ENCODE assay signal across 21 mouse cellular contexts in genomic region chr3:118063679-118064078, GRCm38 (mm10).
DNase-seq lines count a peak whose midpoint lies in the region; ATAC-seq lines count a peak whose summit lies in the region.
"Had no signal": no experiment of that assay in that cellular context is flagged by ENCODE, and none has a peak within 500 bp of the region (broad histone marks: within the 10 kb centered on the region; RNA-seq: fewer than 3 reads in every experiment).

No protein-coding gene starts in this region.

- DNase-seq in midbrain, embryonic 14.5 days = peak; percentile 14
- no peak for DNase-seq in midbrain, embryonic 11.5 days (ENCODE audit: low spot score, missing footprints)
- DNase-seq in Muller cell, postnatal 12 days (ENCODE audit: inconsistent ontology term) = peak; percentile 67
- DNase-seq: adrenal gland, postnatal 14 days; cerebellum, adult 8-10 months; gastrocnemius, postnatal 14 days; heart, adult 2 months; heart, postnatal 4 days; kidney, adult 18-20 months; kidney, postnatal 10 days; lung, adult 18-20 months; thymus, postnatal 25 days had no signal

- 23% methylated on average over 2 of the region's 2 CpGs for WGBS in hindbrain, embryonic 15.5 days
- 40% methylated on average over 2 of the region's 2 CpGs for WGBS in hindbrain, embryonic 13.5 days
- WGBS in midbrain, embryonic 14.5 days = 34% methylated on average over 2 of the region's 2 CpGs
- WGBS in midbrain, embryonic 11.5 days = 66% methylated on average over 2 of the region's 2 CpGs
- WGBS in forebrain, embryonic 16.5 days = 5% methylated on average over 2 of the region's 2 CpGs
- WGBS in neural tube, embryonic 15.5 days = 24% methylated on average over 2 of the region's 2 CpGs

- peak; percentile 54; the same call in 1 of the 2 replicates for ATAC-seq in hindbrain, embryonic 15.5 days (ENCODE audit: low FRiP score, low read depth)
- no peak for ATAC-seq in hindbrain, embryonic 13.5 days (ENCODE audit: low FRiP score)
- no peak for ATAC-seq in midbrain, embryonic 14.5 days (ENCODE audit: low FRiP score, low TSS enrichment)
- no peak for ATAC-seq in midbrain, embryonic 11.5 days (ENCODE audit: low FRiP score)
- peak; percentile 76 for ATAC-seq in forebrain, embryonic 16.5 days
- ATAC-seq in megakaryocyte-erythroid progenitor cell, adult 5-6 weeks (replicated peaks; ENCODE audit: low FRiP score, low TSS enrichment, poor library complexity, severe bottlenecking) = no peak
- no peak for ATAC-seq in neural tube, embryonic 15.5 days (ENCODE audit: low FRiP score)

- H3K9ac ChIP-seq in hindbrain, embryonic 15.5 days = no peak overlapping the region
- no peak overlapping the region for H3K9ac ChIP-seq in hindbrain, embryonic 13.5 days
- no peak overlapping the region for H3K9ac ChIP-seq in midbrain, embryonic 14.5 days (replicated peaks; ENCODE audit: low read length)
- H3K9ac ChIP-seq in midbrain, embryonic 11.5 days (ENCODE audit: low read length) = no peak overlapping the region
- H3K9ac ChIP-seq in forebrain, embryonic 16.5 days (replicated peaks; ENCODE audit: low read depth, low read length) = no peak overlapping the region
- H3K9ac ChIP-seq in neural tube, embryonic 15.5 days (replicated peaks) = no peak overlapping the region

- no peaks in the 10 kb centered on the region for H3K9me3 ChIP-seq in hindbrain, embryonic 15.5 days
- H3K9me3 ChIP-seq in hindbrain, embryonic 13.5 days = no peaks in the 10 kb centered on the region
- no peaks in the 10 kb centered on the region for H3K9me3 ChIP-seq in midbrain, embryonic 14.5 days (ENCODE audit: control insufficient read depth, low read length)
- H3K9me3 ChIP-seq in midbrain, embryonic 11.5 days (ENCODE audit: control insufficient read depth, low read length) = no peaks in the 10 kb centered on the region
- H3K9me3 ChIP-seq in forebrain, embryonic 16.5 days (ENCODE audit: control insufficient read depth, low read length) = no peaks in the 10 kb centered on the region
- H3K9me3 ChIP-seq in neural tube, embryonic 15.5 days (replicated peaks) = no peaks in the 10 kb centered on the region
- H3K9me3 ChIP-seq: limb, embryonic 10.5 days had no signal

- H3K4me2 ChIP-seq in hindbrain, embryonic 15.5 days = no peak overlapping the region
- no peak overlapping the region for H3K4me2 ChIP-seq in hindbrain, embryonic 13.5 days
- no peak overlapping the region for H3K4me2 ChIP-seq in midbrain, embryonic 14.5 days (ENCODE audit: low read length)
- H3K4me2 ChIP-seq in midbrain, embryonic 11.5 days = no peak overlapping the region
- no peak overlapping the region for H3K4me2 ChIP-seq in forebrain, embryonic 16.5 days (ENCODE audit: low read length)
- no peak overlapping the region for H3K4me2 ChIP-seq in neural tube, embryonic 15.5 days
- H3K4me2 ChIP-seq: liver, embryonic 11.5 days had no signal

- no peak overlapping the region for H3K4me3 ChIP-seq in hindbrain, embryonic 15.5 days
- H3K4me3 ChIP-seq in hindbrain, embryonic 13.5 days = no peak overlapping the region
- no peak overlapping the region for H3K4me3 ChIP-seq in midbrain, embryonic 14.5 days (replicated peaks; ENCODE audit: low read depth, low read length)
- H3K4me3 ChIP-seq in midbrain, embryonic 11.5 days (ENCODE audit: low read depth, low read length) = no peak overlapping the region
- H3K4me3 ChIP-seq in forebrain, embryonic 16.5 days (replicated peaks; ENCODE audit: low read length) = no peak overlapping the region
- H3K4me3 ChIP-seq in neural tube, embryonic 15.5 days (replicated peaks) = no peak overlapping the region
- H3K4me3 ChIP-seq: erythroblast, embryonic 14.5 days; heart, adult 2 months; layer of hippocampus, adult 2 months; limb, embryonic 10.5 days had no signal

- H3K27ac ChIP-seq in hindbrain, embryonic 15.5 days (replicated peaks) = no peak overlapping the region
- H3K27ac ChIP-seq in hindbrain, embryonic 13.5 days = no peak overlapping the region
- H3K27ac ChIP-seq in midbrain, embryonic 14.5 days (replicated peaks; ENCODE audit: low read depth, low read length) = no peak overlapping the region
- no peak overlapping the region for H3K27ac ChIP-seq in midbrain, embryonic 11.5 days (ENCODE audit: low read depth, low read length)
- no peak overlapping the region for H3K27ac ChIP-seq in forebrain, embryonic 16.5 days (ENCODE audit: low read length)
- H3K27ac ChIP-seq in neural tube, embryonic 15.5 days (replicated peaks) = no peak overlapping the region
- H3K27ac ChIP-seq: heart, adult 2 months; layer of hippocampus, adult 2 months; limb, embryonic 10.5 days had no signal

- H3K36me3 ChIP-seq in hindbrain, embryonic 15.5 days = no peaks in the 10 kb centered on the region
- no peaks in the 10 kb centered on the region for H3K36me3 ChIP-seq in hindbrain, embryonic 13.5 days
- H3K36me3 ChIP-seq in midbrain, embryonic 14.5 days (ENCODE audit: control insufficient read depth, insufficient read depth, low read length) = no peaks in the 10 kb centered on the region
- no peaks in the 10 kb centered on the region for H3K36me3 ChIP-seq in midbrain, embryonic 11.5 days (ENCODE audit: control insufficient read depth, insufficient read depth, low read length)
- no peaks in the 10 kb centered on the region for H3K36me3 ChIP-seq in forebrain, embryonic 16.5 days (ENCODE audit: control insufficient read depth, insufficient read depth)
- no peaks in the 10 kb centered on the region for H3K36me3 ChIP-seq in neural tube, embryonic 15.5 days
- H3K36me3 ChIP-seq: limb, embryonic 10.5 days had no signal

- H3K4me1 ChIP-seq in hindbrain, embryonic 15.5 days (replicated peaks) = peaks cover 4% of the 10 kb centered on the region; the same call in 1 of the 2 replicates
- H3K4me1 ChIP-seq in hindbrain, embryonic 13.5 days (replicated peaks) = no peaks in the 10 kb centered on the region
- H3K4me1 ChIP-seq in midbrain, embryonic 14.5 days (ENCODE audit: control insufficient read depth, insufficient read depth, low read length) = no peaks in the 10 kb centered on the region
- H3K4me1 ChIP-seq in midbrain, embryonic 11.5 days (ENCODE audit: control insufficient read depth, insufficient read depth, low read length) = no peaks in the 10 kb centered on the region
- peaks cover 7% of the 10 kb centered on the region; the same call in 1 of the 2 replicates for H3K4me1 ChIP-seq in forebrain, embryonic 16.5 days (replicated peaks; ENCODE audit: control insufficient read depth, insufficient read depth, low read length)
- H3K4me1 ChIP-seq in neural tube, embryonic 15.5 days = no peaks in the 10 kb centered on the region
- H3K4me1 ChIP-seq: limb, embryonic 10.5 days had no signal

- no peaks in the 10 kb centered on the region for H3K27me3 ChIP-seq in hindbrain, embryonic 15.5 days
- no peaks in the 10 kb centered on the region for H3K27me3 ChIP-seq in hindbrain, embryonic 13.5 days
- no peaks in the 10 kb centered on the region for H3K27me3 ChIP-seq in midbrain, embryonic 14.5 days (ENCODE audit: control insufficient read depth, insufficient read depth, low read length)
- H3K27me3 ChIP-seq in midbrain, embryonic 11.5 days (ENCODE audit: control insufficient read depth, insufficient read depth, low read length) = no peaks in the 10 kb centered on the region
- no peaks in the 10 kb centered on the region for H3K27me3 ChIP-seq in forebrain, embryonic 16.5 days (replicated peaks; ENCODE audit: control insufficient read depth, insufficient read depth, low read length)
- no peaks in the 10 kb centered on the region for H3K27me3 ChIP-seq in neural tube, embryonic 15.5 days (replicated peaks)

Comparison
In these comparisons a context has a peak if more than half of its experiments do, and no peak if none do; other contexts are left out.
1. ATAC-seq: peak in hindbrain, embryonic 15.5 days (single experiment) and forebrain, embryonic 16.5 days (single experiment); none in hindbrain, embryonic 13.5 days (single experiment), midbrain, embryonic 14.5 days (single experiment), midbrain, embryonic 11.5 days (single experiment), megakaryocyte-erythroid progenitor cell, adult 5-6 weeks (single experiment) and neural tube, embryonic 15.5 days (single experiment).